Mouse (Mus musculus) myocyte (in vitro differentiated cells): ENCODE data around the gene Snx13.

Experiments used
- CEBPB ChIP-seq: IDR thresholded peaks from 2 replicates; pipeline ENCODE4 v1.6.1; 2011; ENCODE audit warnings: mild to moderate bottlenecking, moderate library complexity; ENCODE audit not compliant: poor library complexity, insufficient read depth, severe bottlenecking
- MAX ChIP-seq: IDR thresholded peaks from one replicate; pipeline ENCODE4 v1.6.1; 2011; ENCODE audit warnings: low read depth, mild to moderate bottlenecking, control low read depth
- MYOG ChIP-seq, 3 experiments: IDR thresholded peaks; one replicate each; pipeline ENCODE4 v1.6.1; 2011; ENCODE audit warnings: control low read depth in 2 of 3, low read depth in 2 of 3, mild to moderate bottlenecking in 2 of 3; ENCODE audit not compliant: insufficient read length in 2 of 3, control insufficient read depth in 1 of 3, insufficient read depth in 1 of 3
- POLR2A ChIP-seq: IDR thresholded peaks from one replicate; pipeline ENCODE4 v1.6.1; 2011; ENCODE audit warnings: low read depth, mild to moderate bottlenecking, control low read depth, moderate library complexity; ENCODE audit not compliant: insufficient read length
- POLR2AphosphoS2 ChIP-seq: IDR thresholded peaks from one replicate; pipeline ENCODE4 v1.6.1; 2011; ENCODE audit warnings: low read depth, control low read depth; ENCODE audit not compliant: insufficient read length
- TCF12 ChIP-seq: IDR thresholded peaks from one replicate; pipeline ENCODE4 v1.6.1; 2011; ENCODE audit warnings: mild to moderate bottlenecking, control low read depth; ENCODE audit not compliant: poor library complexity, insufficient read depth, severe bottlenecking
- TCF3 ChIP-seq: IDR thresholded peaks from one replicate; pipeline ENCODE4 v1.6.1; 2011; ENCODE audit warnings: low read depth, control low read depth; ENCODE audit not compliant: insufficient read length
- USF1 ChIP-seq: IDR thresholded peaks from one replicate; pipeline ENCODE4 v1.6.1; 2011; ENCODE audit warnings: low read depth, mild to moderate bottlenecking, control low read depth, moderate library complexity

GRCm38 (mm10) chr12:35072178-35072577 lies 25.2 kb downstream of the Snx13 start:
- TF ChIP-seq POLR2A, result no peak
- no peak for TF ChIP-seq POLR2AphosphoS2
- TF ChIP-seq TCF12, result no peak
- TF ChIP-seq MAX, result no peak
- TF ChIP-seq MYOG (IDR thresholded peaks at IDR 0.05; ENCODE audit: control insufficient read depth in 1 of 3, insufficient read depth in 1 of 3, insufficient read length in 2 of 3, low read depth in 2 of 3), result no peak
- no peak for TF ChIP-seq CEBPB
- no peak for TF ChIP-seq USF1
- no peak for TF ChIP-seq TCF3
